Mouse (Mus musculus) kidney, adult 2 months (tissue): ENCODE data around the gene Ncbp2.

ENCODE experiments used
- CTCF ChIP-seq: fragments of 200-500 bp; conservative IDR thresholded peaks from 2 replicates; pipeline ENCODE4 v1.5.1; 2011; ENCODE audit warnings: low read depth, mild to moderate bottlenecking, control low read depth, low read length, moderate library complexity, mixed read lengths; ENCODE audit not compliant: insufficient read depth, insufficient read length
- POLR2A ChIP-seq: fragments of 200-500 bp; IDR thresholded peaks from one replicate; pipeline ENCODE4 v1.6.1; 2011; ENCODE audit warnings: low read depth, low read length, control low read depth

DNA sequence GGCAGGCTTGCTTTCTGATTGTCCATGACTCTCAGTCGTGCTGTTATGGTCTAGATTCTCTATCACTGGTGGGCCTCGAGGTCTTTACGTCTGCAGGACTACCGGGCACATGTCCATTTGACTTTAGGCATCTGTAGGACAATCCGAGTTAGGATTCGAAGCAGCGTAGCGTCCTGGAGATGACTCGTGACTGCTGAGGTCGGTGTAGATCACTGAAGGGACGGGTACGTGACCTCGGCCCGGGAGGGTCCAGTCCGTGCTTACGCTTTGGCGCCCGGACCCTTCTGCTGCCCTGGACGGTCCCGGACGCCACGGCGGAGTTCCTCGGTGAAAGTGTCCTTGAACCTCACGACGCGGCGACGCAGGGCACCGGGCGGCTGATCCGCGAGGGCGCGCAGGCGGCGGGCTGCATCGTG is 404 bp upstream of the Ncbp2 start:
- TF ChIP-seq CTCF (no peak), POLR2A (no peak)
